Mouse (Mus musculus): ENCODE results near the gene Lig1.

Lig1 gene

GRCm38 (mm10) chr7:13303372-13303771 is 26.3 kb downstream of the Lig1 start:
- in situ Hi-C loops (cut with MboI; ENCODE audit: unreplicated experiment in 2 of 2): loop anchor here in 1 of 2 experiments (25.0 kb wide), 1 partner anchor 791 kb away; the partner anchor contains the start of gene 2900092C05Rik

DNA sequence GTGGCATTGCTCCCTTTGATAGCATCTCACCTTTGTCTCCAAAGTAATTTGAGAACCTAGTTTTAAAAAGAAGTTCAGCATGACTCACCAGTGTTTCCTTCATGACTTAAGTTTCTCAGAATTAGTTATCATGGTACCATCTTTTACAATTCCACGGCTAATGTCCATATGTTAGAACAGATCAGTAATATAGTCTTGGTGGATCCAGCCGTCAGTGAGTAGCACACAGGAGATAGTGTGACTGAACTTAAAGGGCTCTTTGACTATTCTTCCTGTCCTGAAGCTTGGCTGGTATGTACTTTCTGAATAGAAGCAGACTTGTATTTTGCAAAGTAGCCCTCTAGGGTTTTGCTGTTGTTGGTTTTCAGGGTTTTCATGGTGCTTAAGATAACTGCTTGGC is 32.3 kb downstream of the Lig1 start:
- in situ Hi-C loops (cut with MboI; ENCODE audit: unreplicated experiment in 2 of 2): loop anchor here in 1 of 2 experiments (25.0 kb wide), 1 partner anchor 797 kb away; the partner anchor contains the start of gene 2900092C05Rik

GRCm38 (mm10) chr7:13310493-13311199 is 33.6 kb downstream of the Lig1 start:
- in situ Hi-C loops (cut with MboI; ENCODE audit: unreplicated experiment in 2 of 2): loop anchor here in 1 of 2 experiments (25.0 kb wide), 1 partner anchor 798 kb away; the partner anchor contains the start of gene 2900092C05Rik

DNA sequence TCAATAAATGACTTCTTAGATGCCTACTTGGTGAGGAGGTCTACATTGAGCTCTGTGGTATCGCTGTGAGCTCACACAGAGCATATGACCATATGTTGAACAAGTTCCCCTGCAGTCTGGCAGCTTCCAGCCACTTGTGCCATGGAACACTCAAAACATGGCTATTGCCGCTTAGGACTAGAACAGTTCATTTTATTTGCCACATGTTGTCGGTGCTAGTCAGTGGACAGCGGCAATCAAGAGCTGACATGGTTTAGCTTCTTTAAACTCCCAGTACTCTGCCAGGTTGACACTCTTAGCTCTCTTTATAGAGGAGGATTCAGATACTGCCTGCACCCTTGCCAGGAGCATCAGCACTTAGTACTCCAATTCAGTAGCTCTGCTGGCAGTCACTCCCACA is 34.3 kb downstream of the Lig1 start:
- in situ Hi-C loops (cut with MboI; ENCODE audit: unreplicated experiment in 2 of 2): loop anchor here in 1 of 2 experiments (25.0 kb wide), 1 partner anchor 799 kb away; the partner anchor contains the start of gene 2900092C05Rik

DNA sequence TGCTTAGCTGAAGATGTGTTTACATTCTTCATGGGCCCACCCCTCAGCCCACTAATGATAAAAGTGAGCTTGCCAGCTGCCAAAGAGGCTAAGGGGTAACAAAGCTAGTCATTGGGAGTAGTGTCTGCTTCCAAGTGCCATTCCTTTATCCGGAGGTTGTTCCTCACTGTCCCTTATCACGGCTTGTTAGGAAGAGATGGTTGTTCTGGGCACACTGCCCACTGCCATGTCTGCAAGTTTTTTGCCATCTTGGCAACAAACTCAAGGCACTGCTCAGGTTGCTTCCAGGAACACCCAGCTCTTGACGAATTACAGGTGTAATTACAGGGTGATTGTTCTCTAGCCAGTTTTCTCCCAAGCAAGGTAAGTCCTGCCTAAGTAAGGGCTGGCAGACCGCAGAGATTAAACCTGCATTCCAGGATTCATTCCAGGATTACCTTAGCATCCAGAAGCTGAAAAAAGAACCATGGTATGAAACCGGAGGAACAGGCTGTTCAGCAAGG is 37.1 kb downstream of the Lig1 start:
- in situ Hi-C loops (cut with MboI; ENCODE audit: unreplicated experiment in 2 of 2): loop anchor here in 1 of 2 experiments (25.0 kb wide), 1 partner anchor 802 kb away; the partner anchor contains the start of gene 2900092C05Rik

- in situ Hi-C loops (cut with MboI; ENCODE audit: unreplicated experiment in 2 of 2): loop anchor here in 1 of 2 experiments (25.0 kb wide), 1 partner anchor 809 kb away; the partner anchor contains the start of gene 2900092C05Rik
Measured at GRCm38 (mm10) chr7:13321424-13321823, 44.3 kb downstream of the Lig1 start.

- in situ Hi-C loops (cut with MboI; ENCODE audit: unreplicated experiment in 2 of 2): loop anchor here in 1 of 2 experiments (25.0 kb wide), 1 partner anchor 812 kb away; the partner anchor contains the start of gene 2900092C05Rik
Measured at GRCm38 (mm10) chr7:13324316-13324715, 47.2 kb downstream of the Lig1 start, which contains the start of gene Pla2g4c. Gene Pla2g4c (plus strand): TSS chr7:13324655.

DNA sequence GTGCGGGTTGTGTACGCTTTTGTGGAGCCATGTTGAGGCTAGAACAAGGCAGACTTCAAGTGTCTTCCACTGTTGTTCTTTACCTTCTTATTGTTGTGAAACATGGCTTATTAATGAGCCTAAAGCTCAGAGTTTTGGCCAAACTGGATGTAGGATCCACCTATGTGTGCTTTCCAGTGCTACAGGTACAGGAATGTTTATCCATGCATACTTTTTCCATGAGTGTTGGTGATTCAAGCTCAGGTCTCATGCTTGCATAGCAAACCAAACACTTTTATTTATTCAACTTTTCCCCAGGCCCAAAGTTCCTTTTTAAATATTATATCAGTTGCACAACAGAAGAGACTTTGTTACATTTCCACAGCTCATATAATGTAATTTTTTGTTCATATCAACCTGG is 53.5 kb downstream of the Lig1 start:
- in situ Hi-C loops (cut with MboI; ENCODE audit: unreplicated experiment in 2 of 2): no loop called here

DNA sequence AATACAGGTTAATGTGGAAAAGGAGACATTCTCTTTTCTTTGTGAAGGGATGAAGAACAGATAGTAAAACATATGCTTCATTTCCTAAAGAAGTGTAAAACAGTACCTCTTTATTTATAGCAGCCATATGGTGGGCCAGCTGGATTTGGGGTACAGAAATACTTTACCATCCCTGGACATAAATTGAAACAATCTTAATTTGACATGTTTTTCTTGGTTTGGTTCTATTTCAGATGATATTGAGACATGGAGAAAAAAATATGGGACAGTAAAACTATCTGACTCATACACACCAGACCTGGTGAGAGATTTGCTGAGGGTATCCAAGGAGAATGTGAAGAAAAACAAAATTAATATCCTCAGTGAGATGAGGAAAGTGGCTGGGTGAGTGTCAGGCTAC is 78.9 kb downstream of the Lig1 start:
- in situ Hi-C loops (cut with MboI; ENCODE audit: unreplicated experiment in 2 of 2): no loop called here
